Mouse (Mus musculus): ENCODE measurements around the gene Serinc4. TPM values are rescaled to one million over a fixed set of nuclear protein-coding genes. Genes with fewer than 3 reads are reported as not detected.
A peak's percentile ranks its signal among the peaks of the same experiment; 100 is the strongest.

Serinc4 gene
- polyA plus RNA-seq, 1 experiment = not detected

- H3K27ac ChIP-seq (ENCODE audit: insufficient read depth, low read depth, low read length) = no peak overlapping the region
- no peak overlapping the region for H3K4me3 ChIP-seq (ENCODE audit: insufficient read depth, low read length)
- peaks cover 27% of the 10 kb centered on the region for H3K4me1 ChIP-seq (ENCODE audit: control insufficient read depth, insufficient read depth, low read length)
- TF ChIP-seq CTCF (IDR thresholded peaks at IDR 0.05; ENCODE audit: low read depth, low read length) = no peak
- no peak for TF ChIP-seq POLR2A (IDR thresholded peaks at IDR 0.05; ENCODE audit: borderline replicate concordance, low read depth, low read length)
Measured at GRCm38 (mm10) chr2:121446506-121446905, 10.1 kb downstream of the Serinc4 start.

GRCm38 (mm10) chr2:121445117-121445516 lies 11.5 kb downstream of the Serinc4 start:
- H3K4me3 ChIP-seq (ENCODE audit: insufficient read depth, low read length) = no peak overlapping the region
- peaks cover 22% of the 10 kb centered on the region for H3K4me1 ChIP-seq (ENCODE audit: control insufficient read depth, insufficient read depth, low read length)
- TF ChIP-seq CTCF (IDR thresholded peaks at IDR 0.05; ENCODE audit: low read depth, low read length) (no peak), POLR2A (IDR thresholded peaks at IDR 0.05; ENCODE audit: borderline replicate concordance, low read depth, low read length) (no peak)
- H3K27ac ChIP-seq (ENCODE audit: insufficient read depth, low read depth, low read length) = no peak overlapping the region

GRCm38 (mm10) chr2:121444178-121444577 lies 12.4 kb downstream of the Serinc4 start, which contains the start of gene Ell3:
TSS of gene Ell3 (minus strand) at chr2:121444278.
- Histone ChIP-seq H3K4me1 (ENCODE audit: control insufficient read depth, insufficient read depth, low read length) (peaks cover 22% of the 10 kb centered on the region), H3K4me3 (ENCODE audit: insufficient read depth, low read length) (no peak within 1 kb of the TSS)

GRCm38 (mm10) chr2:121443068-121443349 lies 13.6 kb downstream of the Serinc4 start:
- TF ChIP-seq CTCF (IDR thresholded peaks at IDR 0.05; ENCODE audit: low read depth, low read length) = no peak
- no peak for TF ChIP-seq POLR2A (IDR thresholded peaks at IDR 0.05; ENCODE audit: borderline replicate concordance, low read depth, low read length)
- Histone ChIP-seq H3K27ac (ENCODE audit: insufficient read depth, low read depth, low read length) (no peak overlapping the region), H3K4me1 (ENCODE audit: control insufficient read depth, insufficient read depth, low read length) (peaks cover 22% of the 10 kb centered on the region), H3K4me3 (ENCODE audit: insufficient read depth, low read length) (peak overlapping the region; percentile 43)

More at GRCm38 (mm10) chr2:121444178-121444577, 12.4 kb downstream of the Serinc4 start, which contains the start of gene Ell3:
- H3K27ac ChIP-seq (ENCODE audit: insufficient read depth, low read depth, low read length) = no peak within 1 kb of the TSS
- no peak for TF ChIP-seq CTCF (IDR thresholded peaks at IDR 0.05; ENCODE audit: low read depth, low read length)
- TF ChIP-seq POLR2A (IDR thresholded peaks at IDR 0.05; ENCODE audit: borderline replicate concordance, low read depth, low read length) = no peak

- no peak overlapping the region for H3K27ac ChIP-seq (ENCODE audit: insufficient read depth, low read depth, low read length)
- peaks cover 17% of the 10 kb centered on the region for H3K4me1 ChIP-seq (ENCODE audit: control insufficient read depth, insufficient read depth, low read length)
- TF ChIP-seq POLR2A (IDR thresholded peaks at IDR 0.05; ENCODE audit: borderline replicate concordance, low read depth, low read length) (no peak), CTCF (IDR thresholded peaks at IDR 0.05; ENCODE audit: low read depth, low read length) (no peak)
- peak overlapping the region; percentile 43 for H3K4me3 ChIP-seq (ENCODE audit: insufficient read depth, low read length)
Measured at GRCm38 (mm10) chr2:121442259-121443067, 14.1 kb downstream of the Serinc4 start.

- Histone ChIP-seq H3K4me1 (ENCODE audit: control insufficient read depth, insufficient read depth, low read length) (peaks cover 15% of the 10 kb centered on the region), H3K4me3 (ENCODE audit: insufficient read depth, low read length) (peak overlapping the region; percentile 43; the same call in 1 of the 2 replicates), H3K27ac (ENCODE audit: insufficient read depth, low read depth, low read length) (no peak overlapping the region)
- TF ChIP-seq POLR2A (IDR thresholded peaks at IDR 0.05; ENCODE audit: borderline replicate concordance, low read depth, low read length) (no peak), CTCF (IDR thresholded peaks at IDR 0.05; ENCODE audit: low read depth, low read length) (no peak)
Measured at GRCm38 (mm10) chr2:121441800-121442199, 14.8 kb downstream of the Serinc4 start.

- Histone ChIP-seq H3K4me3 (ENCODE audit: insufficient read depth, low read length) (no peak overlapping the region), H3K4me1 (ENCODE audit: control insufficient read depth, insufficient read depth, low read length) (peaks cover 8% of the 10 kb centered on the region), H3K27ac (ENCODE audit: insufficient read depth, low read depth, low read length) (no peak overlapping the region)
- no peak for TF ChIP-seq POLR2A (IDR thresholded peaks at IDR 0.05; ENCODE audit: borderline replicate concordance, low read depth, low read length)
- no peak for TF ChIP-seq CTCF (IDR thresholded peaks at IDR 0.05; ENCODE audit: low read depth, low read length)
Measured at GRCm38 (mm10) chr2:121440834-121441605, 15.6 kb downstream of the Serinc4 start.

GRCm38 (mm10) chr2:121439746-121440145 lies 16.8 kb downstream of the Serinc4 start:
- H3K27ac ChIP-seq (ENCODE audit: insufficient read depth, low read depth, low read length) = no peak overlapping the region
- no peak for TF ChIP-seq POLR2A (IDR thresholded peaks at IDR 0.05; ENCODE audit: borderline replicate concordance, low read depth, low read length)
- H3K4me3 ChIP-seq (ENCODE audit: insufficient read depth, low read length) = no peak overlapping the region
- H3K4me1 ChIP-seq (ENCODE audit: control insufficient read depth, insufficient read depth, low read length) = peaks cover 8% of the 10 kb centered on the region

GRCm38 (mm10) chr2:121434854-121435253 lies 21.7 kb downstream of the Serinc4 start:
- no peak overlapping the region for H3K4me3 ChIP-seq (ENCODE audit: insufficient read depth, low read length)
- no peak overlapping the region for H3K27ac ChIP-seq (ENCODE audit: insufficient read depth, low read depth, low read length)
- H3K4me1 ChIP-seq (ENCODE audit: control insufficient read depth, insufficient read depth, low read length) = no peaks in the 10 kb centered on the region
- TF ChIP-seq CTCF (IDR thresholded peaks at IDR 0.05; ENCODE audit: low read depth, low read length) (no peak), POLR2A (IDR thresholded peaks at IDR 0.05; ENCODE audit: borderline replicate concordance, low read depth, low read length) (no peak)

- H3K4me3 ChIP-seq (ENCODE audit: insufficient read depth, low read length) = no peak overlapping the region
- H3K27ac ChIP-seq (ENCODE audit: insufficient read depth, low read depth, low read length) = no peak overlapping the region
- TF ChIP-seq CTCF (IDR thresholded peaks at IDR 0.05; ENCODE audit: low read depth, low read length) (no peak), POLR2A (IDR thresholded peaks at IDR 0.05; ENCODE audit: borderline replicate concordance, low read depth, low read length) (no peak)
- no peaks in the 10 kb centered on the region for H3K4me1 ChIP-seq (ENCODE audit: control insufficient read depth, insufficient read depth, low read length)
Measured at GRCm38 (mm10) chr2:121425890-121426289, 30.7 kb downstream of the Serinc4 start.
